Mouse (Mus musculus) hindbrain, embryonic 11.5 days (tissue): Measurements from ENCODE around the gene Vamp1. TPM values are rescaled to one million over a fixed set of nuclear protein-coding genes. Genes with fewer than 3 reads are reported as not detected.

Experiments used
- ATAC-seq: fragments of 200-750 bp; cut with Nextera tagmentation; 2 replicates; pipeline ENCODE4 v1.8.0; 2017; ENCODE audit warnings: mild to moderate bottlenecking, moderate TSS enrichment, moderate library complexity; ENCODE audit not compliant: low FRiP score
- DNase-seq: peaks from one replicate; pipeline ENCODE4 v3.0.0-alpha.2; 2015; ENCODE audit warnings: low spot score
- H3K27ac ChIP-seq: fragments of 300-500 bp; sonication (generic); 2 replicates; pipeline ENCODE4 v1.5.1; 2014; ENCODE audit warnings: mild to moderate bottlenecking, low read depth, low read length
- H3K27me3 ChIP-seq: fragments of 300-500 bp; sonication (generic); 2 replicates; pipeline ENCODE4 v1.6.1; 2014; ENCODE audit warnings: mild to moderate bottlenecking, low read length, moderate library complexity, mixed read lengths; ENCODE audit not compliant: control insufficient read depth, insufficient read depth
- H3K36me3 ChIP-seq: fragments of 300-500 bp; sonication (generic); 2 replicates; pipeline ENCODE4 v1.6.1; 2014; ENCODE audit warnings: mild to moderate bottlenecking, low read length, moderate library complexity, mixed read lengths; ENCODE audit not compliant: control insufficient read depth, insufficient read depth
- H3K4me1 ChIP-seq: fragments of 300-500 bp; sonication (generic); replicated peaks from 2 replicates; pipeline ENCODE4 v1.6.1; 2014; ENCODE audit warnings: low read length, mixed read lengths; ENCODE audit not compliant: control insufficient read depth, insufficient read depth
- H3K4me2 ChIP-seq: fragments of 300-500 bp; sonication (generic); replicated peaks from 2 replicates; pipeline ENCODE4 v1.6.1; 2014; ENCODE audit warnings: mild to moderate bottlenecking, low read depth, low read length
- H3K4me3 ChIP-seq: fragments of 300-500 bp; sonication (generic); 2 replicates; pipeline ENCODE4 v1.5.1; 2014; ENCODE audit warnings: low read depth, low read length
- H3K9ac ChIP-seq: fragments of 300-500 bp; sonication (generic); 2 replicates; pipeline ENCODE4 v1.6.1; 2014; ENCODE audit warnings: low read depth, low read length
- H3K9me3 ChIP-seq: fragments of 300-500 bp; sonication (generic); 2 replicates; pipeline ENCODE4 v1.6.1; 2016; ENCODE audit warnings: low read length; ENCODE audit not compliant: control insufficient read depth
- WGBS: fragments of 180-500 bp; shearing (Covaris S2); extraction: QIAGEN DNeasy Blood & Tissue Kit; methylation state at CpG from one replicate; pipeline ENCODE4 v1.1.7; 2014; 5-methylcytosine and 5-hydroxymethylcytosine counted together
- polyA plus RNA-seq: library from polyadenylated mRNA; unstranded; fragments of >200 nt; fragmentation: Nextera tagmentation; extraction: Ambion mirVana; gene quantifications from 2 replicates; pipeline ENCODE4 v1.2.1, GENCODE M21; 2014

Vamp1 gene
- 1.7 and 2.3 TPM in 2 replicates for polyA plus RNA-seq

DNA sequence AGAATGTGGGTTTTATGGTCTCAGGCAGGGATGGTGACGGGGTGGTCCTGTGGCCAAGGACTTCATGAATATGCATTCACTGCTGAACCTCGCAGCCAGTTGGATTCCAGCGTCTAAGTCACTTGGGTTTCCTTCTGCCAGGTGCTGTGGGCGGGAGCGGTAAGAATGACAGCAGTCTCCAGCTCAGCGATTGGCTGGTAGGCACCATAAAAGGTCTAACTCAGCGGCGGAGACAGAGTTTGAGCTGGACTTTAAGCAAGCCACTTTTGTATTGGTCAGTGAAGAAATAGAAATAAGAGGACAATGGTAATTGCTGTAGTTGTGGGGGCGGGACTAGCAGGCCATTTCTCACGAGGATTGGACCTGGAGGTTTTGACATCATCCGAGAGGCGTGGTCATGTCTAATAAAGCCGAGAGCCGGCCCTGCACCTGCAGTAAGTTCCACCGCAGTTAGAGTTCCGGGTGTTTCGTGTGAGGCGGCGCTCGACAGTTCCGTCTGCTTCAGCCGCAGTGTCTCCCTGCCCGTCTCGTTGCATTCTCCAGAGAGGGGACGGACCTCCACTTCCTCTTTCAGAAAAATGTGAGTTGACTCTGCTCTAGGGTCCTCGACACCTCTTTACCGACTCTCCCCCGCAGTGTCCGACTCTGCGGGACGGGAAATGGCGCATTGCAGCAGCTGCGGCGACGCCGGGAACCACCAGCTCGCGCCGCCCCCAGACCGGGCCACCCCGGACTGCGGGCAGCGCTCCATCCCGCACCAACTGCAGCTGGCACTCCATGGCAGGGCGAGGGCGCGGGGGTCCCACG lies at the start of gene Vamp1:
Gene Vamp1, plus strand, starts transcription at position 404 of the 807 bp plus-strand sequence.
- peak; percentile 97 for ATAC-seq
- peak; percentile 92 for DNase-seq
- Histone ChIP-seq H3K4me2 (peak within 1 kb of the TSS; percentile 97), H3K4me3 (peak within 1 kb of the TSS; percentile 71), H3K27ac (peak within 1 kb of the TSS; percentile 40; the same call in 1 of the 2 replicates), H3K27me3 (no peaks in the 10 kb centered on the region), H3K9me3 (no peaks in the 10 kb centered on the region), H3K4me1 (no peaks in the 10 kb centered on the region), H3K9ac (peak within 1 kb of the TSS; percentile 70), H3K36me3 (no peaks in the 10 kb centered on the region)
- WGBS: under 1% methylated on average over 47 of the region's 48 CpGs

DNA sequence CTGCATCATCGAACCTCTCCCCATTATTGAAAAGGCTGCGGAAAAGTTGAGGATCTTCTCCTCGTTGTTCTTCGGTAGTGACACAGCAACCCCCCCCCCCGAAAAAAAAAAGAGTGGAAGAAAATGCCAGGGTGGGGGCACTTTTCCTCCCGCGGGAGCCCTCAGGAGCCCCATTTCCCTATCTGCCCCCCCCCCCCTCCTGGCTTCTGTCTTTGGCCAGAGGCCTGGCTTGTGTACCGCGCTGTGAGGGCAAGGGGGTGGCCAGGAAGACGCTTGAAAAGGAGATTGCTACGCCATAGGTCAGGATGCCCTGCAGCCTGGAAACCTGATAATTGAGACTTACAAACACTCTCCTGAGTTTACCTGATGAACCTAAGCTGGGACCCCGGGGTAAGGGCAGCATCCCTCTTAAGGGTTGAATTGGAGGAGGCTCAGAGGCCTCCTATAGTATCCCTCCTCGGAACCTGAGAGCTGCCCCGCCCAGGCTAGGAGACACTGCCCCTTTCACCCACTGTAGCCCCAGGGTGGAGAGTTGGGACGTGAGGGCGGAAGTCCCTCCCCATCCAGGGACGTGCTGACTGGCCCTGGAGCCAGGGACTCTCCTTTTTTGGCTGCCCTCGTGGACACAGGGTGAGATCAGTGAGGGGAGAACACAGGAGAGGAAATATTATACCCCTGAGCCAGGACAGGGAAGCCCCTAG lies 49.1 kb upstream of the Vamp1 start, which contains the start of gene Gapdh:
Gene Gapdh, minus strand, starts transcription at position 417 of the 701 bp plus-strand sequence.
- H3K36me3 ChIP-seq: peaks cover 10% of the 10 kb centered on the region
- no peaks in the 10 kb centered on the region for H3K27me3 ChIP-seq
- H3K27ac ChIP-seq: peak within 1 kb of the TSS; percentile 91
- H3K4me3 ChIP-seq: peak within 1 kb of the TSS; percentile 94
- peaks cover 26% of the 10 kb centered on the region for H3K4me1 ChIP-seq
- no peaks in the 10 kb centered on the region for H3K9me3 ChIP-seq
- H3K9ac ChIP-seq: peak within 1 kb of the TSS; percentile 98
- H3K4me2 ChIP-seq: peak within 1 kb of the TSS; percentile 95
- peak; percentile 17; the same call in 1 of the 2 replicates for ATAC-seq
- under 1% methylated on average over 18 of the region's 18 CpGs for WGBS
- peak; percentile 67 for DNase-seq

DNA sequence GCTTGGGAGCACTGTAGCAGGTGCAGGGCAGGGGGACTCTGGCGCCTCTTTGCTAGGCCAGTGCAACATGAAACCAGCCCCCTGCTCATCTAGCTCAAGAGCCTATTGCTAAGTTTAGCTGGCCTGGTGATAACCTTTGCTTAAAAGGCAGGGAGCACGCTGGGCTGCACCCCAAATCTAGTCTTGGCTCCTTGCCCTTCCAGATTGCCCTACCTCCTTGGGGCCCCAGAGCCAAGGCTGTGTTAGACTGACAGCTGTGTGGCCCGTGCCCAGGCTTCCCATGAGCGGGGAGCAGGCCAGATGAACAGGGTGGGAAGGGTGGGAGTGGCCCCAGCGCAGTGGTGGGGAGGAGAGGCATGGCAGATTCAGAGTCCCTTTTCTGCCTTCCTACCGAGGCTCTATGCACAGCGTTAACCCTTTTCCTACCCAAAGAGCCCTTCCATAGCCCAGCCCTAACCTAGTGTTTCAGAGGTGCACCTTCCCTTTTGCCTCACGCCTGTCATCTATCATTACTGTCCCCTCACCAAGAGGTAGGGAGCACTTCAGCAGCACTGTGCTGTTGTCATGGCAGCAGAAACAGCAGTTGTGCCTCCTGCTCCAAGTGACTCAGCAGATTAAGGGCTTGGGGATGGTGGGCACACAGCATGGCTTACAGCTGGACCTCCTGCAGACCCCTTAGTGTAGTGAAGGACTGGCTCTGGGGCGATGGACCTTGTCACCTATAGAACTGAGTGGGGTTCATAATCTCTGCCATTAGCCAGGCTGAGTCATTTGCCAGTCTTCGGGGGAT lies 48.3 kb upstream of the Vamp1 start:
- ATAC-seq: peak; percentile 18; the same call in 1 of the 2 replicates

DNA sequence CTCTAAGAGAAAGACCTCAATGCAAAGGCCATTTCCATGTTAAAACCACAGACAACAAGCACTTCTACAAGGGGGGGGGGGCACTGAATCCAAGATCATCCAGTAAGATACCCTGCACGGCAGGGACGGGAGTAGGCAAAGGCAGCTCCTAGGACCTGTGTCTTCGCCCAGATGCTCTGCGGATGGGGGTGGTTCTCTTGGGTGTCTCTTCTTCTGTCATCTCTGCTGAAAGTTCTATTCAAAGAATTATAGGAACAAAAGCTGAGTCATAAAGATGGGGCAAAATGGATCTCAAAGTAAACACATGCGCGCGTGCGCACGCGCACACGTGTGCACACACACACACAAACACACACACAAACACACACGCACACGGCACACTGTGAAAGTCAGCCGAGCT lies 47.3 kb upstream of the Vamp1 start:
- Histone ChIP-seq H3K4me1 (peaks cover 26% of the 10 kb centered on the region), H3K4me2 (no peak overlapping the region), H3K27ac (no peak overlapping the region), H3K36me3 (peaks cover 22% of the 10 kb centered on the region), H3K27me3 (no peaks in the 10 kb centered on the region), H3K9ac (no peak overlapping the region), H3K4me3 (no peak overlapping the region), H3K9me3 (no peaks in the 10 kb centered on the region)
- WGBS: 92% methylated on average over 14 of the region's 14 CpGs
- DNase-seq (no peak), ATAC-seq (no peak)

More for the DNA sequence above, 48.3 kb upstream of the Vamp1 start:
- peaks cover 17% of the 10 kb centered on the region for H3K36me3 ChIP-seq
- peak overlapping the region; percentile 95 for H3K4me2 ChIP-seq
- DNase-seq: peak; percentile 51
- H3K9ac ChIP-seq: peak overlapping the region; percentile 54
- peak overlapping the region; percentile 94; the same call in 1 of the 2 replicates for H3K4me3 ChIP-seq
- no peaks in the 10 kb centered on the region for H3K9me3 ChIP-seq
- peaks cover 26% of the 10 kb centered on the region for H3K4me1 ChIP-seq
- peak overlapping the region; percentile 91 for H3K27ac ChIP-seq
- no peaks in the 10 kb centered on the region for H3K27me3 ChIP-seq
- 15% methylated on average over 10 of the region's 10 CpGs for WGBS

DNA sequence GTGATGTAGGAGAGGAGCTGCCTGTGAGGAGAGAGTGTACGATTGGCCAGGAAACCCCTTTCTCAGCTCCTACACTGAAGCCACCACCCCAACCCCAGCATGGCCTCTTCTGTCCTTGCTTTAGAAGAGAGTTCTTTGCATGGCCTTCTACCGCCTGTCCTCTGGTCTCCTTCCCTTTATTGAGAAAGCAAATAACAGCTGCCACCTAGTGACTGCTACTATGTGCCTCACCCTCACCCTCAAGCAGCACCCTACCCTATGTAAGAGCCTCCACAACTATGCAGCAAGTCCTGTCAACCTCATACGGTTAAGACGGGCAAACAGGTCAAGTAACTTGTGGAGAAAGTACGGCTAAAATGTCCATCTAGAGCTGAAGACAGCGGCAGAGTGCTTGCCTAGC lies 45.2 kb upstream of the Vamp1 start:
- WGBS: 90% methylated on average over 6 of the region's 6 CpGs
- Histone ChIP-seq H3K9me3 (no peaks in the 10 kb centered on the region), H3K27ac (no peak overlapping the region), H3K4me3 (no peak overlapping the region), H3K4me2 (no peak overlapping the region), H3K36me3 (peaks cover 35% of the 10 kb centered on the region), H3K27me3 (no peaks in the 10 kb centered on the region), H3K9ac (no peak overlapping the region), H3K4me1 (peaks cover 16% of the 10 kb centered on the region)
- ATAC-seq: no peak
- DNase-seq: no peak

DNA sequence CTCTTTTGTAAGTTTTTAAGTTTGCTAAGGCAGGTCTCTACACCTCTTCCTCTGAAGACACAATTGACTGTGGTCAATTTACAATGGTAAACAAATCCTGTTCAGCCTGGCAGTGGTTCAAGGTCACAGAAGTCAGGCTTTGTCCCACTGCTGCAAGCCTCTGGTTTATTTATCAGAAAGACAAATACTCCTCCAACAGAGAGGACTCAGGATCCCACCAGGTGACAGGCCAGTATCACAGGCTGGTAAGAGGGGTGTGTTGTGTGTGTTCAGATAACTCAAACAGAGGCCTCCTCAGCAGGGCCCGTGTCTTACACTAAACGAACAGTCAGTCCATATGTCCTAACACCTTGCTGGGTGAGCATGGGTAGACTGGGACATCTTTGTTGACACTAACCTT lies 42.9 kb upstream of the Vamp1 start:
- no peak overlapping the region for H3K4me3 ChIP-seq
- no peak for ATAC-seq
- DNase-seq: no peak
- H3K4me1 ChIP-seq: 0 out of 2 replicates have a peak, but pooled peaks cover under 1% of the 10 kb centered on the region
- 98% methylated on average over 2 of the region's 2 CpGs for WGBS
- no peak overlapping the region for H3K4me2 ChIP-seq
- H3K9me3 ChIP-seq: no peaks in the 10 kb centered on the region
- no peak overlapping the region for H3K9ac ChIP-seq
- peaks cover 41% of the 10 kb centered on the region for H3K36me3 ChIP-seq
- no peaks in the 10 kb centered on the region for H3K27me3 ChIP-seq
- no peak overlapping the region for H3K27ac ChIP-seq

DNA sequence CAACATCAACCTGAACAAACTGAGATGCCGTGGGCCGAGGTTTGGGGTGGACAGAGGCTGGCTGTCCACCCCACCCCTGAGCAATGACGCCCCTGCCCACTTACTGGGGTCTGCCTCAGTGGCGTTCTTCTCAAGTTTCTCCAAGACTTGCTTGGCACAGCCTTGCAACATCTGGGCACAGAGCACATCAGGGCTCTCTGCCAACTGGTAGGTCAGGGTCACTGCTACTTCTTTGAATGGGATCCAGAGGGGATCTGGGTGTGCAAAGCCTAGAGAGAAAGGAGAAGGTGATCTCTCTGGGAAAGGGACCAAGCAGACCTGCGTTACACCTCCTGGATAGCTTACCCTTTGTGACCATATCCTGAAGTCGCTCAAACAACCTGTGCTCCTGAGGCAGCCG lies 42.1 kb upstream of the Vamp1 start:
- ATAC-seq: no peak
- Histone ChIP-seq H3K4me2 (no peak overlapping the region), H3K27me3 (no peaks in the 10 kb centered on the region), H3K27ac (no peak overlapping the region), H3K36me3 (peaks cover 37% of the 10 kb centered on the region), H3K4me3 (no peak overlapping the region), H3K4me1 (no peaks in the 10 kb centered on the region), H3K9ac (no peak overlapping the region), H3K9me3 (no peaks in the 10 kb centered on the region)
- no peak for DNase-seq
- 96% methylated on average over 7 of the region's 7 CpGs for WGBS

DNA sequence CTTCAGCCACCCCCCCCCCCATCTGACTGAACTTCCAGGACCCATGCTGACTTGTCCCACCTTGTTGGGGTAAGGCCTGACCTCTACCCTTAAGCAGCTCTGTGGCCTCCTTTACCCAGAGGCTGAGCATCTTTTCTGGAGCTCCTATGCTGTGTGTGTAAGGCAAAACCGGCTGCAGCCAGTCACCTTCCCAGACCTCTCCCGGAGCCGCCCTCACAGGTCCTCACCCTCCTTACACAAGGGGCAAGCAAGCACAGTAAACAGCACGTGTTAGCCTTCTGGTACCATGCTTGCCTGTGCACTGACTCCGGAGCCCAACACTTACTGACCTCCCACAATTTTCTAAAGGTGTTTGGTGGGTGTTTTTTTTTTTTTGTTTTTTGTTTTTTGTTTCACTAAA lies 39.9 kb upstream of the Vamp1 start:
- no peak overlapping the region for H3K9ac ChIP-seq
- no peaks in the 10 kb centered on the region for H3K27me3 ChIP-seq
- DNase-seq (no peak), ATAC-seq (no peak)
- no peak overlapping the region for H3K4me3 ChIP-seq
- no peaks in the 10 kb centered on the region for H3K4me1 ChIP-seq
- H3K36me3 ChIP-seq: peaks cover 38% of the 10 kb centered on the region
- H3K9me3 ChIP-seq: no peaks in the 10 kb centered on the region
- H3K4me2 ChIP-seq: no peak overlapping the region
- H3K27ac ChIP-seq: no peak overlapping the region
- WGBS: 91% methylated on average over 5 of the region's 5 CpGs
